Mouse (Mus musculus) midbrain, embryonic 13.5 days (tissue): ENCODE measurements around the gene Fadd. TPM values are rescaled to one million over a fixed set of nuclear protein-coding genes. Genes with fewer than 3 reads are reported as not detected.

ENCODE experiments used
- ATAC-seq: fragments of 200-750 bp; cut with Nextera tagmentation; 2 replicates; pipeline ENCODE4 v1.8.0; 2017; ENCODE audit warnings: mild to moderate bottlenecking, moderate TSS enrichment, moderate library complexity
- H3K27ac ChIP-seq: fragments of 300-500 bp; sonication (generic); 2 replicates; pipeline ENCODE4 v1.5.1; 2015; ENCODE audit warnings: inconsistent platforms, mild to moderate bottlenecking, moderate library complexity
- H3K27me3 ChIP-seq: fragments of 300-500 bp; sonication (generic); 2 replicates; pipeline ENCODE4 v1.6.1; 2015; ENCODE audit warnings: mild to moderate bottlenecking, inconsistent platforms
- H3K36me3 ChIP-seq: fragments of 300-500 bp; sonication (generic); 2 replicates; pipeline ENCODE4 v1.6.1; 2015; ENCODE audit warnings: mild to moderate bottlenecking, inconsistent platforms
- H3K4me1 ChIP-seq: fragments of 300-500 bp; sonication (generic); replicated peaks from 2 replicates; pipeline ENCODE4 v1.6.1; 2015; ENCODE audit warnings: inconsistent platforms
- H3K4me2 ChIP-seq: fragments of 300-500 bp; sonication (generic); replicated peaks from 2 replicates; pipeline ENCODE4 v1.6.1; 2015; ENCODE audit warnings: moderate library complexity, mild to moderate bottlenecking, inconsistent platforms
- H3K4me3 ChIP-seq: fragments of 300-500 bp; sonication (generic); replicated peaks from 2 replicates; pipeline ENCODE4 v1.5.1; 2015; ENCODE audit warnings: mild to moderate bottlenecking, inconsistent platforms
- H3K9ac ChIP-seq: fragments of 300-500 bp; sonication (generic); replicated peaks from 2 replicates; pipeline ENCODE4 v1.6.1; 2015; ENCODE audit warnings: mild to moderate bottlenecking, inconsistent platforms
- H3K9me3 ChIP-seq: fragments of 300-500 bp; sonication (generic); 2 replicates; pipeline ENCODE4 v1.6.1; 2016; ENCODE audit warnings: mild to moderate bottlenecking, inconsistent platforms
- WGBS: fragments of 180-500 bp; shearing (Covaris S2); methylation state at CpG from one replicate; pipeline ENCODE4 v1.1.7; 2015; 5-methylcytosine and 5-hydroxymethylcytosine counted together
- polyA plus RNA-seq: library from polyadenylated mRNA; unstranded; fragments of >200 nt; fragmentation: Nextera tagmentation; extraction: Ambion mirVana; gene quantifications from 2 replicates; pipeline ENCODE4 v1.2.1, GENCODE M21; 2015

Gene Fadd
- polyA plus RNA-seq, 1 experiment from 2014 or later = 6.0 TPM

DNA sequence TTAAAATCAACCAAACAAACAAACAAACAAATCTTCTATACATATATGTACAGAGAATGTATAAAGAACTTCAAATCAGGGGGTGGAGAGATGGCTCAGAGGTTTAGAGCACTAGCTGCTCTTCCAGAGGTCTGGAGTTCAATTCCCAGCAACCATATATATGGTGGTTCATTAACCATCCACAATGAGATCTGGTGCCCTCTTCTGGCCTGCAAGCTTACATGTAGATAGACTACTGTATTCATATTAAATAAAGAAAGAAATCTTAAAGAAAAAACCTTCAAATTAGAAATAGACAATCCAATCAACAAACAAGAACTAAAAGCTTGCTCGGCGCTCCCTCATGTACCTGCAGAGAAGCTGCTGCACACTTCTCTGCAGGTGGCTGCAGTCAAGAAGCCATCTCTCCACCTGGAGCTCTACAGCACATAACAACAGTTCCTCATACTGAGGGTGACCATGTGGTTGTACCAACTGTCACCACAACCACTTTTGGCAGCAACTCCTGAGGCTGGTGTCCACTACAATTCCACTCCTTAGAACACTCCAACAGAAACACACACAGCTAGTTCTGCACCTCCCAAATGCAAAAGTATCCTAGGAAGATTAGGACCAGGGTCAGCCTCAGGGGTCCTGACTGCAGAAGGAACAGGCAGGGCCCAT is 32.2 kb downstream of the Fadd start:
- peaks cover 42% of the 10 kb centered on the region for H3K36me3 ChIP-seq
- 98% methylated on average over 2 of the region's 2 CpGs for WGBS
- no peak for ATAC-seq
- no peak overlapping the region for H3K4me2 ChIP-seq
- no peak overlapping the region for H3K9ac ChIP-seq
- H3K9me3 ChIP-seq = no peaks in the 10 kb centered on the region
- no peak overlapping the region for H3K4me3 ChIP-seq
- peaks cover under 1% of the 10 kb centered on the region; the same call in 1 of the 2 replicates for H3K27me3 ChIP-seq
- H3K27ac ChIP-seq = no peak overlapping the region
- peaks cover 44% of the 10 kb centered on the region for H3K4me1 ChIP-seq

DNA sequence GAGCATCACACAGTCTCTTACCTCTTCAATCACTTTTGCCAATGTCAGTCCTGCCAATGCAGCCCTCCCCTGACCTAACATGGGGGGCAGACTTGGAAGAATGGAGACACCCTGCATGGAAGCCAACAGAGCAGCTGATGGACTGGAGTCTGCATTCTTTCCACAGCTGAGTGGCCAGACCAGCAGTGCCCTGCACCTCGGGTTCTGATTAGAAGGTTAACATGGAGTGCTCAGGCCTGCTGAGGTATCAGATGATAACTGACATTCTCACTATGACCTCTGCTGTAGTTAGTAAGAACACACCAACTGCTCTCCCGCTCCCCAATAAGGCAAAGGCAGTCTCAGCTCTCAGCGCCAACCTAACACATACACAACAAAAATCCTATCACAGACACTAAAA is 37.0 kb downstream of the Fadd start:
- 92% methylated on average over 3 of the region's 3 CpGs for WGBS

DNA sequence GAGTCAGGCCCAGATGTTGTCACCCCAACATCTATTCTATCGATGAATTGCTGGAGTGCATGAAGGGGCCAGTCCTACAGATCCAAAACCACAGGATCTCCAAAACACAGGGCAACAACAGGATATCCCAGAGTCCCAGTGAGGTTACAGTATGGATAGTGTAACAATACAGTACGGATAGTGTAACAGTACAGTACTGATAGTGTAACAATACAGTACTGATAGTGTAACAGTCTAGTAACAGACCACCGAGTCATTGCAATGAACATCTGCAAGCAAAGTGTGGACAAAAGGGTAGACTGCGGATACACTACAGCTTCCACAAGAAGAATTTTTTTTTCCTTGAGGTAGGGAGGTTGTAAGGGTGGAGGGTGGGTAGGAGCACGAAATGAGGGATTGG is 40.9 kb downstream of the Fadd start:
- 97% methylated on average over 5 of the region's 5 CpGs for WGBS
- no peak for ATAC-seq
- no peak overlapping the region for H3K27ac ChIP-seq
- no peaks in the 10 kb centered on the region for H3K9me3 ChIP-seq
- H3K4me3 ChIP-seq = no peak overlapping the region
- H3K27me3 ChIP-seq = no peaks in the 10 kb centered on the region
- no peak overlapping the region for H3K9ac ChIP-seq
- H3K4me1 ChIP-seq = peaks cover 25% of the 10 kb centered on the region
- H3K36me3 ChIP-seq = no peaks in the 10 kb centered on the region
- H3K4me2 ChIP-seq = no peak overlapping the region

More for the DNA sequence above, 37.0 kb downstream of the Fadd start:
- Histone ChIP-seq H3K4me3 (no peak overlapping the region), H3K4me2 (no peak overlapping the region), H3K36me3 (peaks cover 26% of the 10 kb centered on the region), H3K27me3 (no peaks in the 10 kb centered on the region), H3K4me1 (peaks cover 11% of the 10 kb centered on the region), H3K9ac (no peak overlapping the region), H3K27ac (no peak overlapping the region), H3K9me3 (no peaks in the 10 kb centered on the region)
- no peak for ATAC-seq

DNA sequence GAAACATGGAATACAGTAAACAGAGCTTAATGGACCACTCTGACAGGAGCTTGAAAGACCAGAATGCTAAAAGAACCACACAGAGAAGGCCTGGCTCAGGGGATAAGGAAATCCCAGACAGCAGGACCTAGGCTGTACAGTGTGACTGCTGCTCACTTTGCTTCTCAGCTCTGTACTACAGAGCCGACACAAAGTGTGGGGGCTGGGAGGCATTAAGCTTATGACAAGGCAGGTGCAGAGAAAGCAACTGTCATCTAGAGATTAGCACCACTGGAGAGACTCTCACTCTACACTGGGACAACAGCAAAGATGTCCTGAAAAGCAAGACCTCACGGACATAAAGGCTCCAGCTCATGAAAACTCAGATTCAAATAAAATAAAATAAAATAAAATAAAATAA is 43.1 kb downstream of the Fadd start:
- peaks cover 14% of the 10 kb centered on the region for H3K4me1 ChIP-seq
- ATAC-seq = no peak
- no peaks in the 10 kb centered on the region for H3K9me3 ChIP-seq
- WGBS = 71% methylated on average over 2 of the region's 2 CpGs
- no peak overlapping the region for H3K4me3 ChIP-seq
- H3K9ac ChIP-seq = no peak overlapping the region
- no peaks in the 10 kb centered on the region for H3K27me3 ChIP-seq
- H3K36me3 ChIP-seq = no peaks in the 10 kb centered on the region
- no peak overlapping the region for H3K27ac ChIP-seq
- no peak overlapping the region for H3K4me2 ChIP-seq

DNA sequence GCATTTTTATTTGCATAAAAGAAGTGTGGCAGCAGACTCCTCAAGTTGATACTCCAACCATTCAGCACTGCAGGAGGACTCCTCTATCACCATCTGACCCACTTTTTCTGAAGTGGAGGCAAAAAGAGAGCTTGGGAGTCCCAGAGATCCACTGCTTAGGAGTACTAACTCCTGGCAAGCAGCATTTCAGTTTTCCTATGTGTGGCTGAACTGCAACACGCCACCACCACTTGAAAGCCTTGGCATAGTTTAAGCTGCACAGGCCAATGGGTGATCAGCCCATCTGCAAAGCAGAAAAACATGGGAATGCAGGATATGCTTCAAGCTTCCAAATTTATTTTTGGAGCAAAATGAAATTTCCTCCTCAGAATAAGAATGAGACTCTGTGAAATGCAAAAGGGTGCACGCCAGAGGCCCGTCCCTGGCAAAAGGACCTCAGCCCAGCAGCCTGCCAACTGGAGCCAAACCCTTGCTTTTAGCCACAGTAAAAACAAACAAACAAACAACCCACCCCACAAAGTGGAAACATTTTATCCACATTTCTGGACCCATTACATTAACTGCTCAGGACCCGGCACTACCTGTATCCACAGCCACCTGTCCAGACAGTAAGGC is 44.1 kb downstream of the Fadd start:
- Histone ChIP-seq H3K9me3 (no peaks in the 10 kb centered on the region), H3K36me3 (no peaks in the 10 kb centered on the region), H3K27me3 (no peaks in the 10 kb centered on the region), H3K9ac (no peak overlapping the region), H3K4me2 (no peak overlapping the region), H3K4me3 (no peak overlapping the region), H3K27ac (no peak overlapping the region), H3K4me1 (peaks cover 14% of the 10 kb centered on the region)
- no peak for ATAC-seq
- 89% methylated on average over 4 of the region's 4 CpGs for WGBS

DNA sequence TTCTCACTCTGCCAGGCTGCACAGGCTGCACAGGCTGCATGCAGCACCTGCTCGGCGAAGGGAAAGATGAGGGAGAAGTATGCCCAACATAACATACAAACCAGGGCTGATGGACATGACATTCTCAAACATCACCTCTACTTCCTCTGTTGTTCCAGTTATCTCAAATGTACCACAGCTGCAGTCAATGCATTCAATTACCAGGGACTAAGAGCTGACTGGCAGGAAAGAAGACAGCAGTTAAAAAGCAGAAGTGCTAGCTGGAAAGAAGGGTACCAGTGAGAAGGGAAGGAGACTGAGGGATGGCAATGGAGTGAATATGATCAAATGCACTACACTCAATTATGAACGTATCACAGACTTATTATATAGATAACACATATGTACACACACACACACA is 45.9 kb downstream of the Fadd start:
- H3K9ac ChIP-seq = no peak overlapping the region
- 97% methylated on average over 3 of the region's 3 CpGs for WGBS

DNA sequence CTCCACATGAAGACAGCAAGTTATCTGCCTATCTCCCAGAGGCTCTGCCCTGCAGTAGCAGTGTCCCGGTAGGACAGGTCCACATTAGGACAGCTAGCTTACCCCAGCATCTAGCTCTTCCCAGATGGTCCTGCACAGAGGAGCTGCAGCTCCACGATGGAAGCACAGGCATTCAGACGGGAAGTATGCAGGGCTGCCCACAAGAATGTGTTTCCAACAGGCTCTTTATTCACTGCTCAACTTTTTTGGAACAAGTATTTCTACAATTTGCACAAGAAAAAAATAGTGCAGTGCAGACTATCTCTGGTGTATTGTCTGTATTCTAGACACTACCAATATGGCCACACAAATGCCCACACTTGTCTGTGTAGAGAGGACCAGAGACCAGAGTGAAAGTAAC is 47.5 kb downstream of the Fadd start:
- WGBS = 79% methylated on average over 3 of the region's 3 CpGs
- ATAC-seq = no peak
- Histone ChIP-seq H3K9me3 (no peaks in the 10 kb centered on the region), H3K27ac (no peak overlapping the region), H3K36me3 (no peaks in the 10 kb centered on the region), H3K4me2 (no peak overlapping the region), H3K27me3 (no peaks in the 10 kb centered on the region), H3K4me3 (no peak overlapping the region), H3K4me1 (peaks cover 25% of the 10 kb centered on the region), H3K9ac (no peak overlapping the region)

More for the DNA sequence above, 45.9 kb downstream of the Fadd start:
- Histone ChIP-seq H3K4me2 (no peak overlapping the region), H3K9me3 (no peaks in the 10 kb centered on the region), H3K4me1 (peaks cover 25% of the 10 kb centered on the region), H3K4me3 (no peak overlapping the region), H3K27ac (no peak overlapping the region), H3K36me3 (no peaks in the 10 kb centered on the region), H3K27me3 (no peaks in the 10 kb centered on the region)
- no peak for ATAC-seq

DNA sequence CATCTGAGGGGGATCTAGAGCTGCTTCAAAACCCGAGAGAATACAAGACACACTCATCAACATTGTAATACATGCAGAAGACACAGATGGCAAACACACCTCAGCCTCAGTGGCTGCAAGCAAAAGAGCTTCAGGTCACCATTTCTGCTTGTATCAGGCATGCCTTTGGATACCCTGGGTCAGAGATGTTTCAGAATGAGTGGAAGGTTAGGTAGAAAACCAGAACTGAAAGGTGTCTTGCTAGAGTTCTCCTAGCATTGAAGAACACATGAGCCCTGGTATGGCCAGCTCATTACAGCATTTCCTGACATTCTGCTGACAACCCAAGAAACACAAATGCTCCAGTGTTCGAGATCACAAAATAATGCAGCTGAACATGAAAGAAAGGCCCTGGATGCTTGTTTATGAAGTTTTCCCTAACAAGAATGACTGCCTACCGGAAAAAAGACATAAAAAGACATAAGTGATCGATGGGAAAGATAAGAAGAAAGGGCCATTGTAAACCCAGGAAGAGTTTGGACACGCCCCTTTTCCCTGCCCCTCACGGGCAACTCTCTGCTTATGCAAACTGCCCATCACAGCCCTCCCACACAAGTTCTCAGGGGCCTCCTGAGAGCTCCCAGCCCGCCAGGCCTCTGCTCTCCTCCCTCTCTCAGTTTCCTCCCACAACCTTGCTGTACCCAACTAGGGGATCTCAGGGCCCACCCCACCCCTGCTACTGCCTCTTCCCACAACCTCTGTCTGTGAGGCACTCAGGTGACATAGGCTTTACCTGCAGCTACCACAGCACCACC is 50.5 kb downstream of the Fadd start:
- no peak overlapping the region for H3K27ac ChIP-seq
- 55% methylated on average over 7 of the region's 7 CpGs for WGBS

DNA sequence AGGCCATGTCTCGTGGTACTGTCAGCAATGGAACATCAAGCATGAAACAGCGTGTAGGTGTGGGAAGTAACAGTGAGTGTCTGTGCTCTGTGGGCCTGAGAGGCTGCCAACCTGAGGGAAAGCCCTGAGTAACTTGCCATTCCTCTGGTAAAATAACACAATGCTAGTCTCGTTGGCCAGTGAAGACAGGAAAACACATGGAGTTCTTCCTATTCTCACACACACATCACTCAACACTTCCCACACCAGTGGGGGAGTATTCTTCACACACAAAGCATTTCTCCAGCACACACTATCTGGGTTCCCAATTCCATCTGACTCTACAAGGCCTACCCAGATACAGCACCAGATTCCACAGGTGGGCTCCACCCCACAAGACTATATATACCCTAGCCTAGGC is 52.4 kb downstream of the Fadd start:
- Histone ChIP-seq H3K4me1 (peaks cover 11% of the 10 kb centered on the region), H3K27me3 (no peaks in the 10 kb centered on the region), H3K36me3 (no peaks in the 10 kb centered on the region), H3K27ac (no peak overlapping the region), H3K9me3 (no peaks in the 10 kb centered on the region), H3K4me3 (no peak overlapping the region), H3K9ac (no peak overlapping the region), H3K4me2 (no peak overlapping the region)
- no peak for ATAC-seq
- WGBS = 92% methylated on average over 3 of the region's 3 CpGs

More for the DNA sequence above, 50.5 kb downstream of the Fadd start:
- no peak overlapping the region for H3K4me3 ChIP-seq
- H3K9ac ChIP-seq = no peak overlapping the region
- H3K4me2 ChIP-seq = no peak overlapping the region
- H3K27me3 ChIP-seq = no peaks in the 10 kb centered on the region
- H3K9me3 ChIP-seq = no peaks in the 10 kb centered on the region
- peaks cover 11% of the 10 kb centered on the region for H3K4me1 ChIP-seq
- no peak for ATAC-seq
- no peaks in the 10 kb centered on the region for H3K36me3 ChIP-seq

DNA sequence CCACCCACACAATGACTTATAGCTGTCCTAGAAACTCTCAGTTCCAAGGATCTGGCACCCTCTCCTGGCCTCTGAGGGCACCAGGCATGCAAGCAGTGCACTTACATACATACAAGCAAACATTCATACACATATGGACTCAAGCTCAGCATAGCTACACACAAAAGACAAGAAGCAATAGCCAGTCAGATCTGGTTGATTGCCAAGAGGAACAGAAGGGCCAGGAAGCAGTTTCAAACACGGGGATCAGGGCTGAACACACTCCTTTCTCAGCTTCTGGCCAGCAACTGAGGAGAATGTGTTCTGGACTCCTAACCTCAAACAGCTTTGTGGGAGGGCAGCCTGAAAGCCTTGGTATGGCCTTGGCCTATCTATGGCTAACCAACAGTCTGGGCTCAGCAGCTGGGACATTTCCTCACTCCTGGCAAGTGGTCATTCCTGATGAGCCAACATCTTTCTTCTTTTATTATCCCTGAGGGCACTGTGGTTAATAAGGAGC is 54.5 kb downstream of the Fadd start:
- Histone ChIP-seq H3K9me3 (no peaks in the 10 kb centered on the region), H3K27me3 (no peaks in the 10 kb centered on the region), H3K27ac (no peak overlapping the region), H3K4me2 (no peak overlapping the region), H3K9ac (no peak overlapping the region), H3K4me3 (no peak overlapping the region), H3K36me3 (no peaks in the 10 kb centered on the region), H3K4me1 (peaks cover 11% of the 10 kb centered on the region)
- 73% methylated on average over 1 of the region's 1 CpGs for WGBS
- no peak for ATAC-seq
